Mouse (Mus musculus): ENCODE measurements at regions not wholly inside any gene's neighbourhood (a gene's known extent, or its start where the extent isn't known, plus 50 kb on each side); places are given as distances from the start of the nearest gene placed in this dataset.

GRCm38 (mm10) chr1:77754326-77754725, 239.4 kb upstream of the Epha4 start:
- DNase-seq = no peak

GRCm38 (mm10) chr1:77748483-77749465, 233.9 kb upstream of the Epha4 start:
- DNase-seq = peak; percentile 32

GRCm38 (mm10) chr1:77732099-77732498, 217.2 kb upstream of the Epha4 start:
- DNase-seq = no peak

GRCm38 (mm10) chr1:77727561-77727960, 212.7 kb upstream of the Epha4 start:
- DNase-seq = no peak

- no peak for DNase-seq
Observed at GRCm38 (mm10) chr1:77723246-77723645, 208.4 kb upstream of the Epha4 start.

GRCm38 (mm10) chr1:77720859-77721258, 206.0 kb upstream of the Epha4 start:
- no peak for DNase-seq

- no peak for DNase-seq
Observed at GRCm38 (mm10) chr1:77713001-77713400, 198.1 kb upstream of the Epha4 start.

GRCm38 (mm10) chr1:77708202-77709020, 193.5 kb upstream of the Epha4 start:
- DNase-seq = no peak

- no peak for DNase-seq
Observed at GRCm38 (mm10) chr1:77695228-77696018, 180.5 kb upstream of the Epha4 start.

- DNase-seq = no peak
Observed at GRCm38 (mm10) chr1:77663345-77663744, 148.5 kb upstream of the Epha4 start.

- DNase-seq = no peak
Observed at GRCm38 (mm10) chr1:77660436-77660835, 145.5 kb upstream of the Epha4 start.

GRCm38 (mm10) chr1:77637025-77637424, 122.1 kb upstream of the Epha4 start:
- no peak for DNase-seq

GRCm38 (mm10) chr1:77629496-77630281, 114.8 kb upstream of the Epha4 start:
- no peak for DNase-seq

- no peak for DNase-seq
Observed at GRCm38 (mm10) chr1:77628861-77629260, 114.0 kb upstream of the Epha4 start.

- DNase-seq = no peak
Observed at GRCm38 (mm10) chr1:77617490-77617889, 102.6 kb upstream of the Epha4 start.

GRCm38 (mm10) chr1:77600509-77600908, 85.6 kb upstream of the Epha4 start:
- no peak for DNase-seq

GRCm38 (mm10) chr1:77592649-77593048, 77.8 kb upstream of the Epha4 start:
- DNase-seq = no peak

GRCm38 (mm10) chr1:77592248-77592647, 77.4 kb upstream of the Epha4 start:
- DNase-seq = no peak

GRCm38 (mm10) chr1:77589423-77589822, 74.5 kb upstream of the Epha4 start:
- no peak for DNase-seq

- no peak for DNase-seq
Observed at GRCm38 (mm10) chr1:77585520-77585919, 70.6 kb upstream of the Epha4 start.

GRCm38 (mm10) chr1:77568081-77568480, 53.2 kb upstream of the Epha4 start:
- no peak for DNase-seq
